8 mouse cellular contexts compared by ENCODE assay signal in genomic region chr16:62832481-62832880, GRCm38 (mm10). TPM values are rescaled to one million over a fixed set of nuclear protein-coding genes. Genes with fewer than 3 reads are reported as not detected.
DNase-seq lines count a peak whose midpoint lies in the region; ATAC-seq lines count a peak whose summit lies in the region.
"Had no signal": no experiment of that assay in that cellular context is flagged by ENCODE, and none has a peak within 500 bp of the region (broad histone marks: within the 10 kb centered on the region; RNA-seq: fewer than 3 reads in every experiment).

No protein-coding gene starts in this region.

- no peaks in the 10 kb centered on the region for H3K4me1 ChIP-seq in midbrain, embryonic 12.5 days
- H3K4me1 ChIP-seq in stomach, embryonic 16.5 days (ENCODE audit: control insufficient read depth, insufficient read depth, low read length): 0 out of 2 replicates have a peak, but pooled peaks cover 6% of the 10 kb centered on the region
- H3K4me1 ChIP-seq: stomach, embryonic 15.5 days had no signal

- H3K9me3 ChIP-seq in midbrain, embryonic 12.5 days: no peaks in the 10 kb centered on the region
- no peaks in the 10 kb centered on the region for H3K9me3 ChIP-seq in stomach, embryonic 16.5 days (replicated peaks; ENCODE audit: control insufficient read depth, low read length)
- H3K9me3 ChIP-seq: stomach, embryonic 15.5 days had no signal

- no peaks in the 10 kb centered on the region for H3K36me3 ChIP-seq in midbrain, embryonic 12.5 days
- H3K36me3 ChIP-seq in stomach, embryonic 16.5 days (ENCODE audit: control insufficient read depth, insufficient read depth, low read length): no peaks in the 10 kb centered on the region
- H3K36me3 ChIP-seq: stomach, embryonic 15.5 days had no signal

- no peaks in the 10 kb centered on the region for H3K27me3 ChIP-seq in midbrain, embryonic 12.5 days
- no peaks in the 10 kb centered on the region for H3K27me3 ChIP-seq in stomach, embryonic 16.5 days (ENCODE audit: control insufficient read depth, insufficient read depth, low read length)
- H3K27me3 ChIP-seq: stomach, embryonic 15.5 days had no signal

- DNase-seq in A20 (ENCODE audit: low read depth, low spot score): peak; percentile 71
- DNase-seq in c-Kit-positive CD71-negative TER-119-negative erythroid progenitor cells, embryonic 14.5 days (ENCODE audit: low read depth): peak; percentile 37
- DNase-seq in forelimb bud, embryonic 11.5 days (ENCODE audit: low read depth, low spot score): peak; percentile 59
- DNase-seq in kidney, adult 9 months: peak; percentile 54

- whole genome bisulfite sequencing in midbrain, embryonic 12.5 days: 15% methylated on average over 4 of the region's 4 CpGs
- 16% methylated on average over 4 of the region's 4 CpGs for WGBS in stomach, embryonic 16.5 days

- H3K27ac ChIP-seq in midbrain, embryonic 12.5 days (replicated peaks): no peak overlapping the region
- no peak overlapping the region; the same call in 1 of the 2 replicates for H3K27ac ChIP-seq in stomach, embryonic 16.5 days (ENCODE audit: low read length)
- H3K27ac ChIP-seq: stomach, embryonic 15.5 days had no signal

- peak; percentile 87 for ATAC-seq in CD4-positive, CD25-positive, alpha-beta regulatory T cell, adult 4 months
- peak; percentile 68 for ATAC-seq in midbrain, embryonic 12.5 days (ENCODE audit: low FRiP score, low read depth)
- peak; percentile 50; the same call in 1 of the 2 replicates for ATAC-seq in stomach, embryonic 16.5 days (ENCODE audit: insufficient read depth, low FRiP score)

- H3K4me2 ChIP-seq in midbrain, embryonic 12.5 days (replicated peaks): no peak overlapping the region
- no peak overlapping the region for H3K4me2 ChIP-seq in stomach, embryonic 16.5 days (ENCODE audit: low read depth, low read length)
- H3K4me2 ChIP-seq: stomach, embryonic 15.5 days had no signal

- H3K4me3 ChIP-seq in midbrain, embryonic 12.5 days: no peak overlapping the region
- H3K4me3 ChIP-seq in stomach, embryonic 16.5 days (replicated peaks; ENCODE audit: low read length): no peak overlapping the region
- H3K4me3 ChIP-seq: stomach, embryonic 15.5 days had no signal

- no peak overlapping the region for H3K9ac ChIP-seq in midbrain, embryonic 12.5 days (replicated peaks)
- H3K9ac ChIP-seq in stomach, embryonic 16.5 days (ENCODE audit: low read length): no peak overlapping the region
- H3K9ac ChIP-seq: stomach, embryonic 15.5 days had no signal

RNA-seq across cellular contexts. Expression of gene Arl13b, which starts 14.4 kb away (rescaled TPM):
- 1 to 10 TPM; 7.4 to 8.6 TPM for polyA plus RNA-seq in CD4-positive, CD25-positive, alpha-beta regulatory T cell, adult 4 months (2017; shearing (Covaris generic))
- polyA plus RNA-seq in midbrain, embryonic 12.5 days (2016; fragmentation: Nextera tagmentation; extraction: Ambion mirVana): 16.0 and 17.4 TPM in 2 replicates
- 15.9 and 16.4 TPM in 2 replicates for polyA plus RNA-seq in stomach, embryonic 16.5 days (2015; fragmentation: Nextera tagmentation; extraction: Ambion mirVana)

RNA-seq across cellular contexts. Expression of gene Stx19, which starts 18.0 kb away (rescaled TPM):
- 1 to 10 TPM; 1.7 to 2.1 TPM for polyA plus RNA-seq in CD4-positive, CD25-positive, alpha-beta regulatory T cell, adult 4 months (2017; shearing (Covaris generic))
- 0.45 and 0.60 TPM in 2 replicates for polyA plus RNA-seq in midbrain, embryonic 12.5 days (2016; fragmentation: Nextera tagmentation; extraction: Ambion mirVana)
- polyA plus RNA-seq in stomach, embryonic 16.5 days (2015; fragmentation: Nextera tagmentation; extraction: Ambion mirVana): 7.3 and 8.4 TPM in 2 replicates

RNA-seq across cellular contexts. Expression of gene Pros1, which starts 21.6 kb away (rescaled TPM):
- polyA plus RNA-seq in CD4-positive, CD25-positive, alpha-beta regulatory T cell, adult 4 months (2017; shearing (Covaris generic)): 10 to 100 TPM; 14.6 to 15.2 TPM
- polyA plus RNA-seq in midbrain, embryonic 12.5 days (2016; fragmentation: Nextera tagmentation; extraction: Ambion mirVana): 14.0 and 18.4 TPM in 2 replicates
- polyA plus RNA-seq in stomach, embryonic 16.5 days (2015; fragmentation: Nextera tagmentation; extraction: Ambion mirVana): 42.8 and 43.9 TPM in 2 replicates

RNA-seq across cellular contexts. Expression of gene Nsun3, which starts 45.9 kb away (rescaled TPM):
- polyA plus RNA-seq in CD4-positive, CD25-positive, alpha-beta regulatory T cell, adult 4 months (2017; shearing (Covaris generic)): 10 to 100 TPM; 19.2 to 31.6 TPM
- 12.1 and 12.8 TPM in 2 replicates for polyA plus RNA-seq in midbrain, embryonic 12.5 days (2016; fragmentation: Nextera tagmentation; extraction: Ambion mirVana)
- polyA plus RNA-seq in stomach, embryonic 16.5 days (2015; fragmentation: Nextera tagmentation; extraction: Ambion mirVana): 8.6 and 9.4 TPM in 2 replicates
